Comparison of ENCODE assay signal across 11 mouse cellular contexts in the genomic region with DNA sequence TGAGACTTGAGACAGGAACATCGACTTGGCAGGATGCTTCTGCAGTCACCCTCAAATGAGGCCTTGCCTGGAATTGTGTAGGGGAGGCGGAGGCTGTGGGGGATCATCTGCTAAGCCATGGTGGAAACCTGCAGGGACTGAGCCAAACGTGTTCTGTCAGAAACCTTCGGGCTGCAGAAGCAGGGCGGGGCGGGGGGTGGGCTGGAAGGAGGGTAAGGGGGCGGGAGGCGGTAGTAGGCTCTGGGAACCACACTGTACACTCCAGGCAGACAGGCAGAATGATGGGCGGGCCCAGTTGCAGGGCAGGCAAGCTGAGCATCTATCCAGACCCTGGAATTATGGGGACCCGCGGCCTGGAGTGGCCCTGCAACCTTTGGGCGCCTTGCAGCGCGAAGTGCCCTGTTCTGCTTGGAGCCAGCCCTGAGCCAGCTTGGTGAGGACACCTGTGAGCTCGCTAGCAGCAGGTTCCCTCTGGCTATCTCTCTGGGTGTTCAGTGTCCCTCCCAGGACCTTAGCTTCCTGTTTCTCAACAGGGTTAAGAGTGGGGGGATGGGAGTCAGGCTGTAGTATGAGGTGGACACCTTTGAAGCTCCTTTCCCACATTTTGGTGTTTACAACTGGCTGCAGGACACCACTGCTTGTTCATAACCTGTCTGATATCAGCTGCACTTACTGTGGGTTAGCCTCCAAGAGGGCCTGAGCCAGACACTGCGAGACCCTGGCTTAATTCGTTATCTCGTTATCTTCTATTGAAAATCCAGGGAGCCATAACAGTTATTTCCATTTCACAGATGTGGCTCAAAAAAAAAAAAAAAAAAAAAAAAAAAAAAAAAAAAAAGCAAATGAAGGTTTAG.
DNase-seq lines count a peak whose midpoint lies in the region; ATAC-seq lines count a peak whose summit lies in the region.
"Had no signal": no experiment of that assay in that cellular context is flagged by ENCODE, and none has a peak within 500 bp of the region (broad histone marks: within the 10 kb centered on the region; RNA-seq: fewer than 3 reads in every experiment).

No protein-coding gene starts in this region.

- H3K27ac ChIP-seq in heart, embryonic 15.5 days = no peak overlapping the region
- no peak overlapping the region for H3K27ac ChIP-seq in hindbrain, embryonic 15.5 days (replicated peaks)
- no peak overlapping the region for H3K27ac ChIP-seq in neural tube, embryonic 12.5 days

- no peaks in the 10 kb centered on the region for H3K36me3 ChIP-seq in heart, embryonic 15.5 days
- H3K36me3 ChIP-seq in hindbrain, embryonic 15.5 days = no peaks in the 10 kb centered on the region
- no peaks in the 10 kb centered on the region for H3K36me3 ChIP-seq in neural tube, embryonic 12.5 days

- WGBS in heart, embryonic 15.5 days = 20% methylated on average over 18 of the region's 18 CpGs
- WGBS in hindbrain, embryonic 15.5 days = 21% methylated on average over 18 of the region's 18 CpGs
- WGBS in neural tube, embryonic 12.5 days = 20% methylated on average over 18 of the region's 18 CpGs

- peaks cover 3% of the 10 kb centered on the region; the same call in 1 of the 2 replicates for H3K4me1 ChIP-seq in heart, embryonic 15.5 days (replicated peaks)
- peaks cover 5% of the 10 kb centered on the region; the same call in 1 of the 2 replicates for H3K4me1 ChIP-seq in hindbrain, embryonic 15.5 days (replicated peaks)
- H3K4me1 ChIP-seq in neural tube, embryonic 12.5 days = peaks cover 4% of the 10 kb centered on the region

- H3K9ac ChIP-seq in heart, embryonic 15.5 days = no peak overlapping the region
- no peak overlapping the region for H3K9ac ChIP-seq in hindbrain, embryonic 15.5 days
- no peak overlapping the region for H3K9ac ChIP-seq in neural tube, embryonic 12.5 days

- no peak for DNase-seq in heart, adult 9 months (ENCODE audit: low spot score in 2 of 2)
- DNase-seq in embryo, embryonic 10.5 days (ENCODE audit: low spot score) = peak; percentile 28
- DNase-seq in lung, postnatal 14 days = no peak
- DNase-seq in lung, postnatal 36 days = no peak
- DNase-seq in frontal cortex, postnatal 25 days (ENCODE audit: low spot score in 2 of 2) = no peak
- DNase-seq: cerebellum, adult 9-10 months; thymus, adult 18-20 months had no signal

- no peaks in the 10 kb centered on the region for H3K9me3 ChIP-seq in heart, embryonic 15.5 days (replicated peaks)
- no peaks in the 10 kb centered on the region for H3K9me3 ChIP-seq in hindbrain, embryonic 15.5 days
- no peaks in the 10 kb centered on the region for H3K9me3 ChIP-seq in neural tube, embryonic 12.5 days

- H3K4me3 ChIP-seq in heart, embryonic 15.5 days = peak overlapping the region; percentile 2; the same call in 1 of the 2 replicates
- H3K4me3 ChIP-seq in hindbrain, embryonic 15.5 days = no peak overlapping the region
- no peak overlapping the region for H3K4me3 ChIP-seq in neural tube, embryonic 12.5 days

- 0 out of 2 replicates have a peak, but pooled peaks have one; percentile 22 for ATAC-seq in heart, embryonic 15.5 days (replicated peaks; ENCODE audit: insufficient number of reproducible peaks, insufficient read depth, low FRiP score, low read depth)
- ATAC-seq in hindbrain, embryonic 15.5 days (ENCODE audit: low FRiP score, low read depth) = peak; percentile 61; the same call in 1 of the 2 replicates
- ATAC-seq in neural tube, embryonic 12.5 days (ENCODE audit: low FRiP score, low read depth) = peak; percentile 48

- no peaks in the 10 kb centered on the region for H3K27me3 ChIP-seq in heart, embryonic 15.5 days
- H3K27me3 ChIP-seq in hindbrain, embryonic 15.5 days = no peaks in the 10 kb centered on the region
- H3K27me3 ChIP-seq in neural tube, embryonic 12.5 days (replicated peaks) = no peaks in the 10 kb centered on the region; the same call in 1 of the 2 replicates
- H3K27me3 ChIP-seq: CH12.LX had no signal

- H3K4me2 ChIP-seq in heart, embryonic 15.5 days = peak overlapping the region; percentile 44
- H3K4me2 ChIP-seq in hindbrain, embryonic 15.5 days = peak overlapping the region; percentile 34
- peak overlapping the region; percentile 45 for H3K4me2 ChIP-seq in neural tube, embryonic 12.5 days (replicated peaks)
